Mouse (Mus musculus) neutrophil, adult 5-6 weeks (primary cell): ENCODE results near the gene Jmjd8. TPM values are rescaled to one million over a fixed set of nuclear protein-coding genes. Genes with fewer than 3 reads are reported as not detected.
"Not testable (repeated sequence)": the region's sequence is repeated elsewhere in the genome, so short reads cannot be mapped to it uniquely, and the experiment has no call there.

Experiments used
- ATAC-seq: fragments of 151-379, 151-347 bp; 2 replicates; pipeline ENCODE4 v1.8.0; 2017; ENCODE audit warnings: mild to moderate bottlenecking, moderate TSS enrichment; ENCODE audit not compliant: insufficient number of reproducible peaks, poor library complexity, low FRiP score, severe bottlenecking; ENCODE audit errors: extremely low read depth
- total RNA-seq: library from RNA; stranded (forward); fragments of 200-1000 nt; gene quantifications from 2 replicates; pipeline ENCODE4 v1.2.3, GENCODE M21; 2017

The Jmjd8 gene
- total RNA-seq, 1 experiment from 2014 or later: 10.9 TPM

- no peak for ATAC-seq
Measured at GRCm38 (mm10) chr17:25842509-25842908, 13.8 kb downstream of the Jmjd8 start.

- no peak for ATAC-seq
Measured at GRCm38 (mm10) chr17:25843122-25843521, 14.5 kb downstream of the Jmjd8 start.

GRCm38 (mm10) chr17:25843636-25844395 is 15.1 kb downstream of the Jmjd8 start:
- no peak for ATAC-seq

GRCm38 (mm10) chr17:25844396-25844901 is 15.8 kb downstream of the Jmjd8 start, which contains the start of gene Rhot2:
TSS of gene Rhot2 (minus strand) at chr17:25844851.
- ATAC-seq: peak; percentile 92

- no peak for ATAC-seq
Measured at GRCm38 (mm10) chr17:25860229-25860628, 31.6 kb downstream of the Jmjd8 start.

GRCm38 (mm10) chr17:25860832-25861703 is 32.4 kb downstream of the Jmjd8 start, which contains the start of gene Wdr90:
TSS of gene Wdr90 (minus strand) at chr17:25861501.
- peak; percentile 92 for ATAC-seq

- ATAC-seq: no peak
Measured at GRCm38 (mm10) chr17:25861704-25862612, 33.3 kb downstream of the Jmjd8 start.

- ATAC-seq: no peak
Measured at GRCm38 (mm10) chr17:25863681-25864080, 35.0 kb downstream of the Jmjd8 start.

- ATAC-seq: no peak
Measured at GRCm38 (mm10) chr17:25864311-25864710, 35.6 kb downstream of the Jmjd8 start.

- no peak for ATAC-seq
Measured at GRCm38 (mm10) chr17:25865288-25865687, 36.6 kb downstream of the Jmjd8 start.

- no peak for ATAC-seq
Measured at GRCm38 (mm10) chr17:25866172-25866571, 37.5 kb downstream of the Jmjd8 start.

- no peak for ATAC-seq
Measured at GRCm38 (mm10) chr17:25867509-25867835, 38.8 kb downstream of the Jmjd8 start.

GRCm38 (mm10) chr17:25867836-25868600 is 39.4 kb downstream of the Jmjd8 start:
- no peak for ATAC-seq

GRCm38 (mm10) chr17:25868601-25869191 is 40.0 kb downstream of the Jmjd8 start, which contains the start of gene Mcrip2:
TSS of gene Mcrip2 (minus strand) at chr17:25868764.
- ATAC-seq: peak; percentile 40

- ATAC-seq: no peak
Measured at GRCm38 (mm10) chr17:25869498-25869897, 40.8 kb downstream of the Jmjd8 start.

GRCm38 (mm10) chr17:25869954-25870353 is 41.3 kb downstream of the Jmjd8 start:
- no peak for ATAC-seq

GRCm38 (mm10) chr17:25871566-25871965 is 42.9 kb downstream of the Jmjd8 start:
- not testable (repeated sequence) for ATAC-seq

- no peak for ATAC-seq
Measured at GRCm38 (mm10) chr17:25872676-25873075, 44.0 kb downstream of the Jmjd8 start.
